Mouse (Mus musculus) bone marrow macrophage, adult 2 months (primary cell): ENCODE data around the gene Wdr77.

Experiments used
- CTCF ChIP-seq: IDR thresholded peaks from 2 replicates; pipeline ENCODE4 v1.5.1; 2012; ENCODE audit warnings: low read depth, mild to moderate bottlenecking, low read length, moderate library complexity
- POLR2A ChIP-seq: IDR thresholded peaks from 2 replicates; pipeline ENCODE4 v1.6.1; 2012; ENCODE audit warnings: mild to moderate bottlenecking, low read depth, low read length, borderline replicate concordance

DNA sequence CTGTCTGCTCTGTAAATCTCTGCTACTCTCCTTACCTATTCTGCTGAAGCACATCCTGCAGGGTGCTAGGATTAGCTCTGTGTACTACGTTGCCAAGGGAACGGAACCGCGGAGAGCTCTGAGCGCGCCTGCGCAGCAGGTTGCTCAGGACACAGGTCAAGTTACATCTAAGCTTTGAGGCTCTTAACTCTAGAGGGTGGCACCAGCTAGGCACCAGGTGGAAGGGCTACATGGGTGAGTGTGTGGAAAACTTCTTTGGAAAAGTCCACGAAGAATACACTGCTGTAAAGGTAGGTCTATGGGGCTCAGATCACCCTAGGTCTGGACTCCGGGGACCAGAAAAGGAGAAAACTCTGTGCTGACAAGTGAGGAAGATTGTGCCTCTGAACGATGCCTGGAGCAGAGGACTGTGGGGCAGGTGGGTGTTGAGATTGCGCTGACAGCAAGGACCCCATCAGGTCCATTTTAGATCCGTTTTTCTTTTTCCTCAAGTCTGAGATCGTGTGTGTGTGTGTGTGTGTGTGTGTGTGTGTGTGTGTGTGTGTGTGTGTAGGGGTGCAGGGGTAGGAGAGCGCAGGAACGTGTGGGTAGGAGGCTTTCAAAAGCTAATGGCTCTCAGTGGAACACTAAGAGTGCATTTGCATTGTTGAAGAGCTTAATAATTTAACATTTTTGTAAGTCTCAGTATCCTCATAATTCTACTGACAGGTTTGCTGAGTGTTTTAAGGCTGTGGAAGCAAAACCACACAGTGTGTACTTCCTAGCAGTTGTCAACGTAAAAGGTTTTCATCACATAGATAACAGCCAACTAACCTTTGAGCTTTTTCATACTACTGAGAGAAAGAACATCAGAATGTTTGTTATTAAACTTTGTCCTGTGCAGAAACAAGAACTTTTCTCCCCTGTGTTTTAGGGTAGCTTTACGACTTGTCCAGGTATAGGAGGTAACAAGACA, 42.5 kb downstream of the Wdr77 start:
- TF ChIP-seq CTCF (no peak), POLR2A (no peak)
